Comparison of ENCODE assay signal across 28 mouse cellular contexts in the genomic region with DNA sequence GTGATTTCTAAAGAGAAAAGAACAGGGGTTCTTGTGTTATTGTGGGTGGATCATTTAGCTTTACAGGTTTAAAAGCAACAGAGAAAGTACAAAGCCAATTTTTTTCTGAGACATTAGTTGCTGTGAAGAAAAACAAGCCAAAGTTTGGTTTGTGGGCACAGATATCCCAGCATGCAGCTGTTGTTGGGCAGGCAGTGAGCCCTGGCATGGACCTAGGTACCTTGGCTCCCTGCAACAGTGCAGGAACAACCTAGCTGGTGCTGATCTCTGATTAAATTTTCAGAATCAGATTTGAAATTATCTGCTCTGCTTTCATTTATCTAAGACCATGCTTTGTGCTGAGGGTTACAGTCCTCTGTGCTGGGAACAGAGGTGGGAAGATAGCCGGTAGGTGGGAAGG.
DNase-seq lines count a peak whose midpoint lies in the region; ATAC-seq and TF ChIP-seq lines count a peak whose summit lies in the region.
"Had no signal": no experiment of that assay in that cellular context is flagged by ENCODE, and none has a peak within 500 bp of the region (broad histone marks: within the 10 kb centered on the region; RNA-seq: fewer than 3 reads in every experiment).

No protein-coding gene starts in this region.

- peak overlapping the region; percentile 0; the same call in 1 of the 2 replicates for H3K27ac ChIP-seq in gastrocnemius, adult 2 months
- H3K27ac ChIP-seq in liver, adult 2 months (replicated peaks; ENCODE audit: insufficient read depth, low read depth, low read length): no peak overlapping the region
- H3K27ac ChIP-seq in liver, embryonic 12.5 days: no peak overlapping the region
- H3K27ac ChIP-seq in stomach, embryonic 14.5 days (ENCODE audit: low read length): no peak overlapping the region; the same call in 1 of the 2 replicates
- H3K27ac ChIP-seq in stomach, postnatal 0 days (replicated peaks): no peak overlapping the region
- H3K27ac ChIP-seq: embryonic facial prominence, embryonic 10.5 days; embryonic facial prominence, embryonic 13.5 days; forebrain, embryonic 12.5 days; forebrain, embryonic 15.5 days; hindbrain, embryonic 14.5 days; hindbrain, postnatal 0 days had no signal

- no peak for TF ChIP-seq CTCF in gastrocnemius, adult 2 months (IDR thresholded peaks at IDR 0.05)
- TF ChIP-seq CTCF in liver, adult 2 months (IDR thresholded peaks at IDR 0.05; ENCODE audit: low read depth, low read length): no peak
- TF ChIP-seq CTCF in stomach, postnatal 0 days (IDR thresholded peaks at IDR 0.05; ENCODE audit: low read depth): no peak

- no peaks in the 10 kb centered on the region; the same call in 1 of the 2 replicates for H3K4me1 ChIP-seq in liver, adult 2 months (ENCODE audit: control insufficient read depth, insufficient read depth, low read length)
- no peaks in the 10 kb centered on the region for H3K4me1 ChIP-seq in liver, embryonic 12.5 days
- no peaks in the 10 kb centered on the region for H3K4me1 ChIP-seq in stomach, embryonic 14.5 days (ENCODE audit: control insufficient read depth, insufficient read depth, low read length)
- H3K4me1 ChIP-seq in stomach, postnatal 0 days (replicated peaks; ENCODE audit: control insufficient read depth, insufficient read depth): 0 out of 2 replicates have a peak, but pooled peaks cover 5% of the 10 kb centered on the region
- H3K4me1 ChIP-seq: embryonic facial prominence, embryonic 13.5 days had no signal

- TF ChIP-seq EP300 in stomach, postnatal 0 days (optimal IDR thresholded peaks at IDR 0.05): no peak

- no peak for ATAC-seq in liver, embryonic 12.5 days
- ATAC-seq in stomach, embryonic 14.5 days (ENCODE audit: insufficient number of reproducible peaks, insufficient read depth, low FRiP score, low read depth): 0 out of 2 replicates have a peak, but pooled peaks have one; percentile 12
- no peak for ATAC-seq in stomach, postnatal 0 days (ENCODE audit: low FRiP score, low TSS enrichment)
- ATAC-seq: forebrain, embryonic 15.5 days; hindbrain, postnatal 0 days had no signal

- no peak for DNase-seq in gastrocnemius, adult 2 months
- no peak for DNase-seq in gastrocnemius, postnatal 10 days
- peak; percentile 13 for DNase-seq in liver, adult 2 months (ENCODE audit: extremely low read depth, low read depth, low spot score)
- no peak for DNase-seq in stomach, postnatal 0 days (ENCODE audit: low spot score)
- no peak for DNase-seq in kidney, postnatal 10 days
- DNase-seq: B cell, adult 2 months; cerebellum, adult 11-12 months; cerebellum, adult 8-10 months; cerebellum, postnatal 10 days; cerebellum, postnatal 36 days; embryo, embryonic 11 days; gastrocnemius, postnatal 14 days; heart, adult 11 months; heart, postnatal 14 days; heart, postnatal 4 days had no signal

- no peak overlapping the region for H3K4me3 ChIP-seq in gastrocnemius, adult 2 months
- no peak overlapping the region for H3K4me3 ChIP-seq in liver, adult 2 months (ENCODE audit: insufficient read depth, low read depth, low read length)
- H3K4me3 ChIP-seq in liver, embryonic 12.5 days: no peak overlapping the region
- H3K4me3 ChIP-seq in stomach, embryonic 14.5 days (ENCODE audit: low read depth, low read length): no peak overlapping the region
- no peak overlapping the region for H3K4me3 ChIP-seq in stomach, postnatal 0 days (ENCODE audit: low read depth, low read length)
- H3K4me3 ChIP-seq: embryonic facial prominence, embryonic 10.5 days; embryonic facial prominence, embryonic 13.5 days; erythroblast, embryonic 14.5 days; forebrain, embryonic 12.5 days; forebrain, embryonic 15.5 days; heart, embryonic 12.5 days had no signal

- no peaks in the 10 kb centered on the region for H3K79me2 ChIP-seq in liver, adult 2 months (ENCODE audit: control insufficient read depth, insufficient read depth, low read length)

- no peaks in the 10 kb centered on the region for H3K27me3 ChIP-seq in liver, adult 2 months (ENCODE audit: control insufficient read depth, insufficient read depth, low read length)
- no peaks in the 10 kb centered on the region for H3K27me3 ChIP-seq in liver, embryonic 12.5 days (replicated peaks)
- H3K27me3 ChIP-seq in stomach, embryonic 14.5 days (ENCODE audit: control insufficient read depth, insufficient read depth, low read length): no peaks in the 10 kb centered on the region
- no peaks in the 10 kb centered on the region for H3K27me3 ChIP-seq in stomach, postnatal 0 days (ENCODE audit: control insufficient read depth, insufficient read depth, low read length)
- H3K27me3 ChIP-seq: CH12.LX; embryonic facial prominence, embryonic 13.5 days; forebrain, embryonic 12.5 days; forebrain, embryonic 15.5 days; heart, embryonic 12.5 days; Patski had no signal

- 96% methylated on average over 1 of the region's 1 CpGs for WGBS in liver, adult 2 months
- 80% methylated on average over 1 of the region's 1 CpGs for WGBS in liver, embryonic 12.5 days (ENCODE audit: insufficient replicate concordance)
- 81% methylated on average over 1 of the region's 1 CpGs for WGBS in stomach, embryonic 14.5 days
- 80% methylated on average over 1 of the region's 1 CpGs for WGBS in stomach, postnatal 0 days

- intact Hi-C loops in gastrocnemius, adult 2 months (cut with DNase I): no loop called here

- no peak for TF ChIP-seq POLR2A in liver, adult 2 months (IDR thresholded peaks at IDR 0.05; ENCODE audit: extremely low read depth, insufficient read depth, low read length)

- no peaks in the 10 kb centered on the region for H3K9me3 ChIP-seq in liver, embryonic 12.5 days (replicated peaks)
- no peaks in the 10 kb centered on the region for H3K9me3 ChIP-seq in stomach, embryonic 14.5 days (ENCODE audit: control insufficient read depth, low read depth, low read length)
- H3K9me3 ChIP-seq in stomach, postnatal 0 days (ENCODE audit: control insufficient read depth, low read length): no peaks in the 10 kb centered on the region
- H3K9me3 ChIP-seq: embryonic facial prominence, embryonic 10.5 days; embryonic facial prominence, embryonic 13.5 days; forebrain, embryonic 12.5 days; forebrain, embryonic 15.5 days; G1E; heart, embryonic 12.5 days had no signal

- H3K36me3 ChIP-seq in liver, adult 2 months (ENCODE audit: control insufficient read depth, insufficient read depth, low read length): no peaks in the 10 kb centered on the region
- H3K36me3 ChIP-seq in liver, embryonic 12.5 days: no peaks in the 10 kb centered on the region
- H3K36me3 ChIP-seq in stomach, embryonic 14.5 days (ENCODE audit: control insufficient read depth, insufficient read depth, low read length): no peaks in the 10 kb centered on the region
- H3K36me3 ChIP-seq in stomach, postnatal 0 days (ENCODE audit: control insufficient read depth, insufficient read depth, low read length): no peaks in the 10 kb centered on the region
- H3K36me3 ChIP-seq: embryonic facial prominence, embryonic 10.5 days; embryonic facial prominence, embryonic 13.5 days; forebrain, embryonic 12.5 days; forebrain, embryonic 15.5 days; G1E; heart, embryonic 12.5 days had no signal

- H3K9ac ChIP-seq in liver, adult 2 months (ENCODE audit: low read depth, low read length): no peak overlapping the region
- no peak overlapping the region for H3K9ac ChIP-seq in liver, embryonic 12.5 days
- no peak overlapping the region for H3K9ac ChIP-seq in stomach, embryonic 14.5 days (replicated peaks; ENCODE audit: low read depth, low read length)
- H3K9ac ChIP-seq in stomach, postnatal 0 days (ENCODE audit: low read length): no peak overlapping the region
- H3K9ac ChIP-seq: embryonic facial prominence, embryonic 13.5 days; forebrain, embryonic 12.5 days; forebrain, embryonic 15.5 days; heart, embryonic 12.5 days; hindbrain, embryonic 14.5 days had no signal

- no peak overlapping the region for H3K4me2 ChIP-seq in liver, embryonic 12.5 days
- H3K4me2 ChIP-seq in stomach, embryonic 14.5 days (replicated peaks; ENCODE audit: low read depth, low read length): no peak overlapping the region
- no peak overlapping the region for H3K4me2 ChIP-seq in stomach, postnatal 0 days (replicated peaks; ENCODE audit: low read depth)
- H3K4me2 ChIP-seq: embryonic facial prominence, embryonic 13.5 days; forebrain, embryonic 12.5 days; forebrain, embryonic 15.5 days; heart, embryonic 12.5 days; hindbrain, embryonic 14.5 days had no signal
